Mouse (Mus musculus): ENCODE results near the gene Arhgap15. TPM values are rescaled to one million over a fixed set of nuclear protein-coding genes. Genes with fewer than 3 reads are reported as not detected.
A peak's percentile ranks its signal among the peaks of the same experiment; 100 is the strongest.

Gene Arhgap15
- total and polyA plus RNA-seq, 2 experiments from 2014 or later, result 1.2 to 2.0 TPM

DNA sequence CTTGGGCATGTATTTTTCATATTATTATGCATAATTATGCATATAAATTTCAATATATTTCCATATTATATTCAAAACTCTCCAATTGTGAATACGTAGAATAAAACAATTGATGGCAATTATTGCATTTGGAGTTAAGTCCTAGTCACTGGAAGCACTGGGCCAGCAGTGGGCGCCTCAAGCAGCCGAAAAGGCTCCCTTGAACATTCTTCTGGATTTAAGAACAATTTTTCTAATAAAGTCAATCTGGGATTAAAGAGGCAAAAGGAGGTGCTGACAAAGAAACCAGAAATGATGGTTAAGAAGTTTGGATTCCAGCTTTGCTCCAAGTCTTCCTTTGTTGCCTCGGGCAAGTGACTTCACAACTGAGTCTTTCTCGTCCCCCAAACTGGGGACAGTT lies 355.1 kb downstream of the Arhgap15 start:
- no peak for DNase-seq
- H3K9me3 ChIP-seq (ENCODE audit: low read length), result no peaks in the 10 kb centered on the region
- H3K36me3 ChIP-seq (ENCODE audit: insufficient read depth), result no peaks in the 10 kb centered on the region
- no peaks in the 10 kb centered on the region for H3K27me3 ChIP-seq (ENCODE audit: insufficient read depth, low read length)
- TF ChIP-seq CTCF (IDR thresholded peaks at IDR 0.05; ENCODE audit: low read depth), result peak; percentile 51
- H3K9ac ChIP-seq, result no peak overlapping the region
- no peak overlapping the region for H3K27ac ChIP-seq (ENCODE audit: low read depth, low read length)
- 0 out of 2 replicates have a peak, but pooled peaks cover 7% of the 10 kb centered on the region for H3K4me1 ChIP-seq (ENCODE audit: insufficient read depth)
- 80% methylated on average over 5 of the region's 5 CpGs for WGBS
- ATAC-seq, result no peak
- no peak overlapping the region for H3K4me3 ChIP-seq (ENCODE audit: low read depth, low read length)
- H3K4me2 ChIP-seq (ENCODE audit: low read depth), result no peak overlapping the region

DNA sequence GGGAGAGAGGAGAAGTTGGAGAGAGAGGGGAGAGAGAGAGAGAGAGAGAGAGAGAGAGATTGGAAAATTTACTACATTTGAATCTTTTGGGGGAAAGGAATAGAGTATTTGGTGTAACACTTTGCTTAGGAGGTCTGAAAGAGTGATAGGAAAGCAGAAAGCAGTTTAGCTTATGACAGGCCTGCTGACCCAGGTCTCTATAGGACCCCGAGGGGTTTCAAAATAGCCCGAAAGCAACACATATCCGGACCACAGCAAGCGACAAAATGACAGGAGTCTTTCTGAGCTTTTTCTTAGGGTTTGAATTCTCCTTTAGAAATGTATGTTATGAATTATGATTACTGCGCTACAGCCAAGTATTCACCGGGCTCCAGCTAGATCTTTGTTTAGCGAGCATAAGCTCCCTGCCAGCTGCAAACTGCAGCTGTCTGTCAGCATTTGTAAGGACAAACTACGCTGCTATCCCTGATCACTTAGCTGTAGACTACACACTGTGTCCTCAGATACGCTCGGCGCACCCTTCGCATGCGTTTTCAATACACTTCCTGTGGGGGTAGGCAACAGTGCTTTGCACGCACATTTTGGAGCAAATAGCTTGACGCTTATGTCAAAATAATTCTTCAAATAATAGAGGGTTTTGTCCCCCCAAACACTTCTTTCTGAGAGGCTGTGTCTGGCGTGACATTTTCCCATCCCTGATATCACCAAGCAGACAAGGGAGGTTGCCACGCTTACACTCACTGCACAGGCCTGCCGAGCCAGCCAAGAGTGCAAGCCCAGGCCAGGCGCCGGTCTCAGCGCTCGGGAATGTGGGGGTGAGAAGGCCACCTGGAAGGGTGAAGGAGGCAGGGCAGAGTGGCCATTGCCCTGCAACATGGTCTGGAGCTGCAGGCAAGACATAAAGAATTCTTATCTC lies 355.9 kb downstream of the Arhgap15 start:
- Histone ChIP-seq H3K27ac (ENCODE audit: low read depth, low read length) (no peak overlapping the region), H3K4me3 (ENCODE audit: low read depth, low read length) (no peak overlapping the region), H3K9me3 (ENCODE audit: low read length) (no peaks in the 10 kb centered on the region), H3K4me1 (ENCODE audit: insufficient read depth) (0 out of 2 replicates have a peak, but pooled peaks cover 7% of the 10 kb centered on the region), H3K9ac (no peak overlapping the region), H3K4me2 (ENCODE audit: low read depth) (peak overlapping the region; percentile 6; the same call in 1 of the 2 replicates), H3K36me3 (ENCODE audit: insufficient read depth) (no peaks in the 10 kb centered on the region), H3K27me3 (ENCODE audit: insufficient read depth, low read length) (no peaks in the 10 kb centered on the region)
- DNase-seq (peak; percentile 63), ATAC-seq (peak; percentile 91)
- TF ChIP-seq CTCF (IDR thresholded peaks at IDR 0.05; ENCODE audit: low read depth), result no peak
- 37% methylated on average over 22 of the region's 22 CpGs for WGBS

DNA sequence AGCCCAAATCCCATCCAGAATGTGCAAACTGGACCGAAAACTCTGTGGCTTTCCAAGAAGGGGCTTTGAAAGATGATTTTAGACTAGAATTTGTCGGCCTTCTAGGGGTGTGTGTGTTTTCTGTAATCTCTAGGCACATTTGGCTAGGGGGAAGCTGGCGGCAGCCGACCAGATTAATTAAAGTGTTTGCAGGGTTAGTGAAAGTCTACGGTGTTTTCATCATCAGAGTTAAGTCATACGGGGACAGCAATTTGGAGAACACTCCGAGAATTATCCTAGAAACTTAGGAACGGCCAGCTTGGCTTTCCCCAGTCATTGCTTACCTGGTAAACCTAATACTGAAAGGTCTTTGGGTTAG lies 356.6 kb downstream of the Arhgap15 start:
- H3K9ac ChIP-seq, result no peak overlapping the region
- no peaks in the 10 kb centered on the region for H3K36me3 ChIP-seq (ENCODE audit: insufficient read depth)
- H3K9me3 ChIP-seq (ENCODE audit: low read length), result no peaks in the 10 kb centered on the region
- no peak for TF ChIP-seq CTCF (IDR thresholded peaks at IDR 0.05; ENCODE audit: low read depth)
- H3K4me2 ChIP-seq (ENCODE audit: low read depth), result peak overlapping the region; percentile 6; the same call in 1 of the 2 replicates
- H3K27me3 ChIP-seq (ENCODE audit: insufficient read depth, low read length), result no peaks in the 10 kb centered on the region
- H3K4me3 ChIP-seq (ENCODE audit: low read depth, low read length), result no peak overlapping the region
- H3K4me1 ChIP-seq (ENCODE audit: insufficient read depth), result 0 out of 2 replicates have a peak, but pooled peaks cover 7% of the 10 kb centered on the region
- DNase-seq (no peak), ATAC-seq (no peak; the same call in 1 of the 2 replicates)
- H3K27ac ChIP-seq (ENCODE audit: low read depth, low read length), result no peak overlapping the region
- 58% methylated on average over 8 of the region's 8 CpGs for WGBS

DNA sequence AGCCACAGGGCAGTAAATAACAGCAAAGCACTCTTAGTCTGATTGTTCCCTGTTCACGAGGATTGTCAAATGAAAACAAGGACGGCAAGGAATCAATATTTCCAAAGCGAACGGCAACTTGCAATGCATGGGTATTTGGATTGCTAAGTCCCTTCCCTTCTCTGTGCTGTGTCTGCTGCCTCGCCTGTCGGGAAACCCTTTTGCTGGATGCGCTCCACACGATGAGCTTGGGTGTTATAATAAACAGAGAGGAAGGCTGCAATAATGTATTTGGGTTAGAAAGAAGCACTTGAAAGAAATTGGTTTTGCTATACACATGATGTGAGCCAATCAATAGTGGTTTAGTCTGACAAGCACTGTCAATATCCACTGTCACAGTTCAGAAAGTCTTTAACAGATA lies 357.7 kb downstream of the Arhgap15 start:
- DNase-seq (no peak), ATAC-seq (no peak)
- H3K4me3 ChIP-seq (ENCODE audit: low read depth, low read length), result no peak overlapping the region
- no peaks in the 10 kb centered on the region for H3K9me3 ChIP-seq (ENCODE audit: low read length)
- H3K4me1 ChIP-seq (ENCODE audit: insufficient read depth), result 0 out of 2 replicates have a peak, but pooled peaks cover 7% of the 10 kb centered on the region
- H3K27me3 ChIP-seq (ENCODE audit: insufficient read depth, low read length), result no peaks in the 10 kb centered on the region
- H3K4me2 ChIP-seq (ENCODE audit: low read depth), result no peak overlapping the region
- H3K36me3 ChIP-seq (ENCODE audit: insufficient read depth), result no peaks in the 10 kb centered on the region
- no peak for TF ChIP-seq CTCF (IDR thresholded peaks at IDR 0.05; ENCODE audit: low read depth)
- H3K27ac ChIP-seq (ENCODE audit: low read depth, low read length), result no peak overlapping the region
- no peak overlapping the region for H3K9ac ChIP-seq
- WGBS, result 66% methylated on average over 8 of the region's 8 CpGs

DNA sequence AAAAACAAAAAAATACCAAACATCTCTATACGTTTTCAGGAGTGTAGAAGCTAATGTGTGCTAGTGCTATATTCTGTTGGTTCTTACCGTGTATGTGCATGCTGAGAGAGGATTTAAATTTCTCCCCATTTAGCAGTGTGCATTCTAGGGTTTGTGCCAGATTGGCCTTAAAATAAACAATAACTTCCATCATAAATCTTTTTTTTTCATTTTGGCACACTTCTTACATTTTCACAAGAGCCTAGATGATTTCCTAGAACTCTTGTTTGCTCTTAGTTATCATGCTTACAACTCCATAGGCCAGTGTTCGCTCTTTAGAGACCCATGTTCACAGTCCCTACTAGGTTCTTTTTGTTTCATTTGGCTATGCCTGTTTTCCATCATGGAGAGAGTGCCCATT lies 362.7 kb downstream of the Arhgap15 start:
- Histone ChIP-seq H3K36me3 (ENCODE audit: insufficient read depth) (no peaks in the 10 kb centered on the region), H3K9ac (no peak overlapping the region), H3K4me1 (ENCODE audit: insufficient read depth) (no peaks in the 10 kb centered on the region), H3K27ac (ENCODE audit: low read depth, low read length) (no peak overlapping the region), H3K9me3 (ENCODE audit: low read length) (no peaks in the 10 kb centered on the region), H3K4me3 (ENCODE audit: low read depth, low read length) (no peak overlapping the region), H3K27me3 (ENCODE audit: insufficient read depth, low read length) (no peaks in the 10 kb centered on the region), H3K4me2 (ENCODE audit: low read depth) (no peak overlapping the region)
- WGBS, result 87% methylated on average over 3 of the region's 3 CpGs
- no peak for DNase-seq
- no peak for ATAC-seq
- TF ChIP-seq CTCF (IDR thresholded peaks at IDR 0.05; ENCODE audit: low read depth), result no peak

DNA sequence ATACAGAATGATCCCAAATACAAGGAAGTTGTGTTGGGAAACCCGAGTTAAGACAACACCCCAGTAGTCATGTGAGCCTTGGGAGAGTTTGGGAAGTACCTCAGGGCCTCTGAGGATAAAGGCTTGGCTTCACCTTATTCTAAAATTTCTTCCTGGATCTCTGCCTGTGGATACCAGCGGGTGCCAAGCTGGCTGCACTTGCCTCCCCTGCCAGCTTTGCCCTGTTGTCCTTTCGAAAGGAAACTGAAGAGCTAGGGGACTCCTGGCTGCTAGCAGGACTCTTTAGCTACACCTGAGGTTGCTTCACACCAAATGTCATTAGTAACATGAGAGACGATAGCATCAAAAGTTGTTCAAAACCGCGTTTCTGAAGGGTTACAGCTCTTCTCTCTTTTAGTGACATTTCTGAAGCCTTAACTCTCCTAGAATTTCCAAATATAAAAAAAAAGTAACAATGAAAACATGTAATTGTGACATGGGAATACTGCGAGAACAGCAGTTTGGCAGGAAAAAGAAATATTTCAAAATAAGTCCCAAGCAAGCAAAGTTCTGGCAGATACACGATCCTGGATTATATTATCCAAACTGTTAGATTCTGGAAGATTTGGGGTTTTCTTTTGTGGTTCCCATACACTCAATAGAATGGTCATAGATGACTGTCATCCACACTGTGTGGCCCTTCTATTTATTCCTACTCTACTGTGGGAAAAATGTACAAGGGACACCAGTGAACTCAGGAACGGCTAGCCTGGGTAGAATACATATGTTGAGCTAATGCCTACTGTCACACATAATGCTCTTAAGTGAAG lies 364.6 kb downstream of the Arhgap15 start:
- no peak overlapping the region for H3K4me3 ChIP-seq (ENCODE audit: low read depth, low read length)
- 72% methylated on average over 9 of the region's 9 CpGs for WGBS
- no peak overlapping the region for H3K9ac ChIP-seq
- H3K27ac ChIP-seq (ENCODE audit: low read depth, low read length), result no peak overlapping the region
- no peaks in the 10 kb centered on the region for H3K9me3 ChIP-seq (ENCODE audit: low read length)
- no peak for ATAC-seq
- no peak for TF ChIP-seq CTCF (IDR thresholded peaks at IDR 0.05; ENCODE audit: low read depth)
- no peak for DNase-seq
- no peaks in the 10 kb centered on the region for H3K4me1 ChIP-seq (ENCODE audit: insufficient read depth)
- no peaks in the 10 kb centered on the region for H3K27me3 ChIP-seq (ENCODE audit: insufficient read depth, low read length)
- no peak overlapping the region for H3K4me2 ChIP-seq (ENCODE audit: low read depth)
- H3K36me3 ChIP-seq (ENCODE audit: insufficient read depth), result no peaks in the 10 kb centered on the region

DNA sequence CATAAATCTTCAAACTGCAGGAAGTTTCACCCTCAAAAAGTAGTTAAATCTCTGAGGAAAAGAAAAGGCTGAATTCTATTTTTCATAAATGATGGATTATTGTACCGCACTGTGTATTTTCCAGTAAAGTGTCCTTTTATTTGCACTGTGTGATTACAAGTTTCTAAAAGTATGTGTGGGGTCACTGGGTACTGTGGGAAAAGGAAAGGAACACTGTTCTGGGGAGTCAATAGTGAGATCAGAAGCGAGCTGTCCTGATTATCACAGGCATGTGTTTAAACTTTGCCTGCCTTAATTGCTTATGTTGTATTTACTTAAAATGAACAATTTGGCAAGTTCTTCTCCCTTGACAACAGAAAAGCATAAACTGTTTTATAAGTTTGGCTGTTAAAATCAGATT lies 365.7 kb downstream of the Arhgap15 start:
- Histone ChIP-seq H3K9ac (no peak overlapping the region), H3K27me3 (ENCODE audit: insufficient read depth, low read length) (no peaks in the 10 kb centered on the region), H3K4me3 (ENCODE audit: low read depth, low read length) (no peak overlapping the region), H3K4me1 (ENCODE audit: insufficient read depth) (no peaks in the 10 kb centered on the region), H3K27ac (ENCODE audit: low read depth, low read length) (no peak overlapping the region), H3K4me2 (ENCODE audit: low read depth) (no peak overlapping the region), H3K9me3 (ENCODE audit: low read length) (no peaks in the 10 kb centered on the region), H3K36me3 (ENCODE audit: insufficient read depth) (no peaks in the 10 kb centered on the region)
- DNase-seq, result no peak
- ATAC-seq, result no peak
- 44% methylated on average over 2 of the region's 2 CpGs for WGBS
- no peak for TF ChIP-seq CTCF (IDR thresholded peaks at IDR 0.05; ENCODE audit: low read depth)

Data from forebrain, postnatal 0 days (tissue).